Mouse (Mus musculus) embryonic stem cell, embryonic (primary cell): ENCODE results near the gene Arhgap33.

Source experiments
- CTCF ChIA-PET, 4 experiments: fragments of 300-600 bp in 2 of 4; fragments of 350-600 bp in 2 of 4; sonication (Branson Sonifier 250); formaldehyde crosslinking; loops; one replicate each; lab custom pipeline; 2022; ENCODE audit warnings: inconsistent platforms in 2 of 4; lab: Charles Lee
- POLR2A ChIA-PET, 4 experiments: fragments of 300-600 bp in 2 of 4; fragments of 350-600 bp in 2 of 4; sonication (Branson Sonifier 250); formaldehyde crosslinking; loops; one replicate each; lab custom pipeline; 2022; ENCODE audit warnings: antibody characterized with exemption in 4 of 4, inconsistent platforms in 1 of 4; lab: Charles Lee

Arhgap33 gene

DNA sequence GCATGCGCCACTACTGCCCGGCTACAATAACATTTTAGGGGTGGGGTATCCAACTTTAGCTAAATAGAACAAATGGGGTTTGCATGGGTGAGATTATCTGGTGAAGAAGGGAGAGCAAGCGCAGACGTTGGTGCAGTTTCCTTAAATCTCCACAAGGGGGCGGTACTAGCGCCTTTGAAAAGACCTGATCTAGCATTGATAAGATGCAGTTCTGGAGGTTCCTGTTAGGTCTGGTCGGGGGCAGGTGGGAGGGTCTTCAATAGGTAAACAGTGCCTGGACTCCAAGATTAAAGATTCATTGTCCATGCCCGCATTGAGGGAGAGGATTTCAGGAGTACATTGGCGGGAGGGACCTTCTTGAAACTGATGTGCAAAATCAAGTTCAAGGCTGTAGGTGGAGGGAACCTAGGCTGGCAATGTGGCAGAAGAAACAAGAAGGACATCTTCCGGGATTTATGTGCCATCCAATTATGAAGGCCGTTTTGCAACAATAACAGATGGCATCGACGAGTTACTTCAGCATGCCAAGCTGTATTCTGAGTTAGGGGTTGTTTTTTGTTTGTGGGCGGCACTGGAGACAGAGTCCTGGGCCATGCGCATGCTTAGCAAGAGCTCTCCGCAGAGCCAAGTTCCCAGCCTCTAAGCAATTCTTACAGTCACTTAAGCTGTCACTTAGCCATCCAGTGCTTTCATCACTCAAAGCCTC, 44.5 kb downstream of the Arhgap33 start:
- POLR2A ChIA-PET: interaction anchor here in 3 of 4 experiments (0.6 to 2.4 kb wide), 25 partner anchors 9 to 210 kb away, joined by 3 to 8 read pairs (median 3); partner anchors contain the start of genes Wdr62 (in 2 of the 3), Cox6b1 (in 1 of the 3), Haus5 (in 1 of the 3) and Hspb6 (in 1 of the 3)
- CTCF ChIA-PET: interaction anchor here (0.5 to 5.6 kb wide), 84 partner anchors 8 to 666 kb away, joined by 3 to 42 read pairs (median 4); partner anchors contain the start of genes Upk1a (in 2 of the 4), E130208F15Rik (in 1 of the 4), Etv2 (in 1 of the 4) and Fam187b (in 1 of the 4)

- CTCF ChIA-PET: interaction anchor here in 2 of 4 experiments (1.1 to 1.3 kb wide), 3 partner anchors 9 to 12 kb away, joined by 3 to 4 read pairs (median 4); no protein-coding TSS in a partner anchor
- POLR2A ChIA-PET: interaction anchor here in 2 of 4 experiments (0.6 to 1.0 kb wide), 3 partner anchors 31 to 53 kb away, joined by 4 to 7 read pairs (median 5); no protein-coding TSS in a partner anchor
Observed at GRCm38 (mm10) chr7:30484250-30484649, 50.6 kb downstream of the Arhgap33 start.

DNA sequence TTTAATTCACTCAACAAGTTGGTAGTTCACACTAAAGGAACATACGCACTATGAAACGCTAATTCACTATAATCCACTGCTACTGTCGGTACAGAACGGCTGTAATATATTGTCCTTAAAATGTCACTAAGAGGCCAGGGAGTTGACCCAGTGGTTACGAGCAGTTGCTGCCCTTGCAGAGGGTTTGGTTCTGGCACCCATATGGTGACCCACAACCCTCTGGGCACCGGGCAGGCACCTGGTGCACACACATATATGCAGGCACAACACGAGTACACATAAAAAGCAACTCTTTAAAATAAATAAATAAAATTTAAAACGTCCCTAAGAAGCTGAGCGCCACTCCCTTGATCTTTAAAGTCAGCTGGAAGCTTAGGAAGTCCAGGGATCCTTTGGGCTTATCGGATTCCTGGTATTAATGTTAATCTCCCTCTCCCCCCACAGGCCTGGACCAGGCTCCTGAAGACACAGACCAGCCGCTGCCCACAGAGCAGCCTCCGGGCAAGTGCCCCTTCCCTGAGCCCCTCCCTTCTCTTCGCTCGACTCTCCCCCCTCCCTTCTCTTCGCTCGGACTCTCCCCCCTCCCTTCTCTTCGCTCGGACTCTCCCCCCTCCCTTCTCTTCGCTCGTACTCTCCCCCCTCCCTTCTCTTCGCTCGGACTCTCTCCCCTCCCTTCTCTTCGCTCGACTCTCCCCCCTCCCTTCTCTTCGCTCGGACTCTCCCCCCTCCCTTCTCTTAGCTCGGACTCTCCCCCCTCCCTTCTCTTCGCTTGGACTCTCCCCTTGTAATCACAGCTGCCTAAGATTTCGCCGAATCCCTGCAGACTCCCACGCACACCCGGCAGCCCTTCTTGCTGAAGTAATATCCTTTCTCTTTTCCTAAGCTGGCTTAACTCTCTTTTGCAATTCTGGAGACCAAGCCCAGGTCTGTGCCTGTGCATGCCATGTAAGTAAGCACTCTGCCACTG, 57.2 kb downstream of the Arhgap33 start:
- POLR2A ChIA-PET: interaction anchor here in 3 of 4 experiments (0.6 to 1.5 kb wide), 6 partner anchors 14 to 302 kb away, joined by 3 to 7 read pairs (median 3); partner anchors contain the start of genes Cox6b1 (in 1 of the 3), Nfkbid (in 1 of the 3) and Nphs1 (in 1 of the 3)
- CTCF ChIA-PET: interaction anchor here in 3 of 4 experiments (0.7 to 2.6 kb wide), 5 partner anchors 13 to 146 kb away, joined by 3 to 11 read pairs (median 3); partner anchors contain the start of gene Prodh2 (in 1 of the 3)

DNA sequence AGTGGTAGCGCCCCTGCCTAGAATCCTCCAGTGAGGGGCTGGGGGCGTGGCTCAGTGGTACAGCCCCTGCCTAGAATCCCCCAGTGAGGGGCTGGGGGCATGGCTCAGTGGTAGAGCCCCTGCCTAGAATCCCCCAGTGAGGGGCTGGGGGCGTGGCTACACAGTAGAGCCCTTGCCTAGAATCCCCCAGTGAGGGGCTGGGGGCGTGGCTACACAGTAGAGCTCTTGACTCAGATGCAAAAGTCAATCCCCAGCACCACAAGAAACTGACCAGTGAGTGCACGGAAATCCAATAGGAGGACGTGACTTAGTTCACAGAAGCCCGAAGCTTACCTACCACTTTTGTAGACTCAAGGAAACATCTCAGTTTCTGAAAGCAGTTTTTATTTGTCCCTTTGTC, 58.7 kb downstream of the Arhgap33 start:
- ChIA-PET POLR2A (interaction anchor here in 2 of 4 experiments (0.6 to 1.2 kb wide), 4 partner anchors 10 to 221 kb away, joined by 3 to 5 read pairs (median 3); no protein-coding TSS in a partner anchor), CTCF (interaction anchor here in 3 of 4 experiments (0.6 to 1.5 kb wide), 5 partner anchors 103 to 144 kb away, joined by 3 to 5 read pairs (median 3); no protein-coding TSS in a partner anchor)

DNA sequence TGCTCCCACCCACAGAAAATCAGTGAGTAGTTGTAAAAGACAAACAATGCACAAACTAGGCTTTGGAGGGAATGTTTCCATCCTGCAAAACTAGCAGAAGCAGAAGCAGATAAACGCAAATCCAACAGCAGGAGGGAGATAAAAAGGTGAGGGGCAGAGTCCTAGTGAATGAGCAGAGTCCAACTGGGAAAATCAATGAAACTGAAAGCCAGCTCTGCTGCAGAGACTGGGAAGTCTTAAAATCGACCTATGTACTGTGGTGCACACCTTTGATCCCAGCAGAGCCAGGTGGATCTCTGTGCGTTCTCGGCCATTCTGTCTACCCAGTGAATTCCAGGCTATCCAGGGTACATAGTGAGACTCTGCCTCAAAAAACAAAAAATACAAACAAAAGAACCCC, 59.9 kb downstream of the Arhgap33 start:
- ChIA-PET POLR2A (interaction anchor here in 2 of 4 experiments (0.7 to 1.8 kb wide), 6 partner anchors 8 to 144 kb away, joined by 3 to 5 read pairs (median 3); no protein-coding TSS in a partner anchor), CTCF (interaction anchor here in 3 of 4 experiments (0.6 to 1.5 kb wide), 3 partner anchors 139 to 559 kb away, joined by 4 to 5 read pairs (median 5); no protein-coding TSS in a partner anchor)

- CTCF ChIA-PET: interaction anchor here (0.6 to 2.3 kb wide), 52 partner anchors 9 to 231 kb away, joined by 3 to 26 read pairs (median 4); partner anchors contain the start of genes Aplp1 (in 2 of the 4), E130208F15Rik (in 1 of the 4), Hspb6 (in 1 of the 4) and Kirrel2 (in 1 of the 4)
Observed at GRCm38 (mm10) chr7:30472411-30472810, 62.4 kb downstream of the Arhgap33 start.

More at GRCm38 (mm10) chr7:30472411-30472810, 62.4 kb downstream of the Arhgap33 start:
- POLR2A ChIA-PET: interaction anchor here in 3 of 4 experiments (0.9 to 1.4 kb wide), 3 partner anchors 9 to 36 kb away, joined by 3 to 11 read pairs (median 3); partner anchors contain the start of gene Aplp1 (in 1 of the 3)
